ENCODE assay signal across 10 mouse cellular contexts in genomic region chr7:102208806-102209363, GRCm38 (mm10). TPM values are rescaled to one million over a fixed set of nuclear protein-coding genes. Genes with fewer than 3 reads are reported as not detected.
A peak's percentile ranks its signal among the peaks of the same experiment; 100 is the strongest.
DNase-seq lines count a peak whose midpoint lies in the region; ATAC-seq and TF ChIP-seq lines count a peak whose summit lies in the region.
"Had no signal": no experiment of that assay in that cellular context is flagged by ENCODE, and none has a peak within 500 bp of the region (broad histone marks: within the 10 kb centered on the region; RNA-seq: fewer than 3 reads in every experiment).

No protein-coding gene starts in this region.

- H3K4me2 ChIP-seq in liver, embryonic 12.5 days = peak overlapping the region; percentile 82

- no peak for DNase-seq in testis, postnatal 10 days (ENCODE audit: low spot score)
- DNase-seq in thymus, postnatal 36 days = no peak
- no peak for DNase-seq in urinary bladder, postnatal 25 days (ENCODE audit: low spot score)
- DNase-seq in spleen, adult 12 weeks (ENCODE audit: low spot score) = no peak
- DNase-seq: cerebellum, adult 18-20 months; layer of hippocampus, adult 9-11 months had no signal

- peaks cover 26% of the 10 kb centered on the region for H3K36me3 ChIP-seq in erythroblast, embryonic 14.5 days (ENCODE audit: control insufficient read depth)
- H3K36me3 ChIP-seq in testis, adult 2 months (ENCODE audit: control insufficient read depth, insufficient read depth, low read length) = no peaks in the 10 kb centered on the region
- peaks cover 20% of the 10 kb centered on the region for H3K36me3 ChIP-seq in liver, embryonic 12.5 days

- ATAC-seq in erythroblast, adult 5-6 weeks (replicated peaks; ENCODE audit: low FRiP score, poor library complexity, severe bottlenecking) = no peak
- ATAC-seq in liver, embryonic 12.5 days = no peak

- TF ChIP-seq CTCF in testis, adult 2 months (IDR thresholded peaks at IDR 0.05; ENCODE audit: control insufficient read depth, insufficient read depth, insufficient replicate concordance, low read depth, low read length) = no peak

- H3K9ac ChIP-seq in liver, embryonic 12.5 days = peak overlapping the region; percentile 89

- H3K27me3 ChIP-seq in erythroblast, embryonic 14.5 days (ENCODE audit: control insufficient read depth) = no peaks in the 10 kb centered on the region
- no peaks in the 10 kb centered on the region for H3K27me3 ChIP-seq in testis, adult 2 months (ENCODE audit: control insufficient read depth, insufficient read depth, low read length)
- no peaks in the 10 kb centered on the region for H3K27me3 ChIP-seq in liver, embryonic 12.5 days (replicated peaks)

- no peak for TF ChIP-seq POLR2A in testis, adult 2 months (IDR thresholded peaks at IDR 0.05; ENCODE audit: control insufficient read depth, low read depth, low read length)

- H3K9me3 ChIP-seq in erythroblast, embryonic 14.5 days (ENCODE audit: control insufficient read depth, low read length) = no peaks in the 10 kb centered on the region
- no peaks in the 10 kb centered on the region for H3K9me3 ChIP-seq in liver, embryonic 12.5 days (replicated peaks)

- peaks cover 63% of the 10 kb centered on the region for H3K4me1 ChIP-seq in erythroblast, embryonic 14.5 days (ENCODE audit: control insufficient read depth)
- H3K4me1 ChIP-seq in testis, adult 2 months (ENCODE audit: control insufficient read depth, insufficient read depth, low read length) = no peaks in the 10 kb centered on the region
- H3K4me1 ChIP-seq in liver, embryonic 12.5 days = peaks cover 60% of the 10 kb centered on the region

- WGBS in liver, embryonic 12.5 days (ENCODE audit: insufficient replicate concordance) = 37% methylated on average over 4 of the region's 4 CpGs

- H3K4me3 ChIP-seq in erythroblast, embryonic 14.5 days (replicated peaks) = peak overlapping the region; percentile 99
- peak overlapping the region; percentile 100 for H3K4me3 ChIP-seq in testis, adult 2 months (ENCODE audit: control insufficient read depth, low read depth, low read length)
- peak overlapping the region; percentile 95 for H3K4me3 ChIP-seq in liver, embryonic 12.5 days

- no peak overlapping the region; the same call in 1 of the 2 replicates for H3K27ac ChIP-seq in testis, adult 2 months (ENCODE audit: control insufficient read depth, insufficient read depth, low read depth, low read length)
- H3K27ac ChIP-seq in liver, embryonic 12.5 days = peak overlapping the region; percentile 89

RNA-seq across cellular contexts. Expression of gene Nup98, which starts 1.1 kb away (rescaled TPM):
- 0.17 and 0.18 TPM in 2 replicates for polyA plus RNA-seq in erythroblast, embryonic 14.5 days (2012)
- 18.6 and 20.7 TPM in 2 replicates for total RNA-seq in erythroblast, adult 5-6 weeks (2015; ENCODE audit: low replicate concordance)
- 14.4 and 16.6 TPM in 2 replicates for total RNA-seq in erythroblast, adult 5-6 weeks (2017; ENCODE audit: low replicate concordance)
- polyA plus RNA-seq in testis, adult 2 months (2012; rRNA removed) = 126 and 133 TPM in 2 replicates
- polyA plus RNA-seq in liver, embryonic 12.5 days (2016; fragmentation: Nextera tagmentation; extraction: Ambion mirVana) = 30.4 and 31.0 TPM in 2 replicates

RNA-seq across cellular contexts. Expression of gene Pgap2, which starts 1.1 kb away (rescaled TPM):
- polyA plus RNA-seq in erythroblast, embryonic 14.5 days (2012) = 0.14 and 1.5 TPM in 2 replicates
- 19.0 and 23.4 TPM in 2 replicates for total RNA-seq in erythroblast, adult 5-6 weeks (2015; ENCODE audit: low replicate concordance)
- 3.5 and 5.7 TPM in 2 replicates for total RNA-seq in erythroblast, adult 5-6 weeks (2017; ENCODE audit: low replicate concordance)
- 304 and 321 TPM in 2 replicates for polyA plus RNA-seq in testis, adult 2 months (2012; rRNA removed)
- 28.5 and 28.6 TPM in 2 replicates for polyA plus RNA-seq in liver, embryonic 12.5 days (2016; fragmentation: Nextera tagmentation; extraction: Ambion mirVana)

RNA-seq across cellular contexts. Expression of gene Rhog, which starts 47.0 kb away (rescaled TPM):
- polyA plus RNA-seq in erythroblast, embryonic 14.5 days (2012) = 7.6 and 15.0 TPM in 2 replicates
- total RNA-seq in erythroblast, adult 5-6 weeks (2015; ENCODE audit: low replicate concordance) = 110 and 113 TPM in 2 replicates
- 22.4 and 27.5 TPM in 2 replicates for total RNA-seq in erythroblast, adult 5-6 weeks (2017; ENCODE audit: low replicate concordance)
- polyA plus RNA-seq in testis, adult 2 months (2012; rRNA removed) = 11.2 and 13.2 TPM in 2 replicates
- 61.3 and 63.3 TPM in 2 replicates for polyA plus RNA-seq in liver, embryonic 12.5 days (2016; fragmentation: Nextera tagmentation; extraction: Ambion mirVana)

RNA-seq across cellular contexts. Expression of gene Stim1, which starts 58.7 kb away (rescaled TPM):
- polyA plus RNA-seq in erythroblast, embryonic 14.5 days (2012) = 2.7 and 2.9 TPM in 2 replicates
- 7.7 and 29.2 TPM in 2 replicates for total RNA-seq in erythroblast, adult 5-6 weeks (2015; ENCODE audit: low replicate concordance)
- total RNA-seq in erythroblast, adult 5-6 weeks (2017; ENCODE audit: low replicate concordance) = 18.1 and 18.5 TPM in 2 replicates
- 127 and 130 TPM in 2 replicates for polyA plus RNA-seq in testis, adult 2 months (2012; rRNA removed)
- polyA plus RNA-seq in liver, embryonic 12.5 days (2016; fragmentation: Nextera tagmentation; extraction: Ambion mirVana) = 19.5 and 19.9 TPM in 2 replicates

Comparison
In these comparisons a context has a peak if more than half of its experiments do, and no peak if none do; other contexts are left out.
1. RNA of gene Nup98, which starts 1.1 kb away (polyA plus RNA-seq): 126 to 133 TPM in testis, adult 2 months and 30.4 to 31.0 TPM in liver, embryonic 12.5 days; 0.17 to 0.18 TPM in erythroblast, embryonic 14.5 days; every median in the first group is over 10 times any median in the second.
2. RNA of gene Pgap2, which starts 1.1 kb away (polyA plus RNA-seq): 304 to 321 TPM in testis, adult 2 months and 28.5 to 28.6 TPM in liver, embryonic 12.5 days; 0.14 to 1.5 TPM in erythroblast, embryonic 14.5 days; every median in the first group is over 10 times any median in the second.
3. Peak in every context shown above with its lines, with median percentiles within 50 percentile points of each other: H3K4me3 ChIP-seq.